Mouse (Mus musculus) heart, embryonic 14.5 days (tissue): Measurements from ENCODE around the gene Lhx5. TPM values are rescaled to one million over a fixed set of nuclear protein-coding genes. Genes with fewer than 3 reads are reported as not detected.

Experiments used
- polyA plus RNA-seq: library from polyadenylated mRNA; unstranded; fragments of >200 nt; fragmentation: Nextera tagmentation; extraction: Ambion mirVana; gene quantifications from 2 replicates; pipeline ENCODE4 v1.2.1, GENCODE M21; 2014

Gene Lhx5
- polyA plus RNA-seq, 1 experiment from 2014 or later, result not detected

Other genes with a start within 250 kb of the Lhx5 start
- gene Sdsl, start 41.1 kb downstream of the Lhx5 start, polyA plus RNA-seq, result 14.1 and 14.4 TPM in 2 replicates
- gene Sds, start 44.8 kb downstream of the Lhx5 start, polyA plus RNA-seq, result not detected in 2 replicates
- gene Plbd2, start 71.9 kb downstream of the Lhx5 start, polyA plus RNA-seq, result 35.1 and 36.1 TPM in 2 replicates
- gene Slc8b1, start 79.5 kb downstream of the Lhx5 start, polyA plus RNA-seq, result 3.1 TPM in 2 replicates
- 14.5 and 17.1 TPM in 2 replicates for gene Tpcn1, start 157.0 kb downstream of the Lhx5 start, polyA plus RNA-seq
- gene Iqcd, start 157.3 kb downstream of the Lhx5 start, polyA plus RNA-seq, result 0.43 TPM in 1 of 2 replicates, not detected in the other
- gene Rita1, start 180.9 kb downstream of the Lhx5 start, polyA plus RNA-seq, result 5.6 and 6.2 TPM in 2 replicates
- 17.9 and 18.9 TPM in 2 replicates for gene Ddx54, start 181.0 kb downstream of the Lhx5 start, polyA plus RNA-seq
- not detected in 2 replicates for gene Cfap73, start 202.5 kb downstream of the Lhx5 start, polyA plus RNA-seq
- gene Rasal1, start 217.1 kb downstream of the Lhx5 start, polyA plus RNA-seq, result 0.54 TPM in 1 of 2 replicates, not detected in the other